Mouse (Mus musculus) myocyte (in vitro differentiated cells): Measurements from ENCODE around the gene Stpg4. TPM values are rescaled to one million over a fixed set of nuclear protein-coding genes. Genes with fewer than 3 reads are reported as not detected.
A peak's percentile ranks its signal among the peaks of the same experiment; 100 is the strongest.

Experiments used
- H3K27me3 ChIP-seq: one replicate; pipeline ENCODE4 v1.6.1; 2011; ENCODE audit not compliant: control insufficient read depth, insufficient read depth, insufficient read length
- H3K36me3 ChIP-seq: one replicate; pipeline ENCODE4 v1.6.1; 2011; ENCODE audit not compliant: control insufficient read depth, insufficient read depth
- H3K4me2 ChIP-seq: one replicate; pipeline ENCODE4 v1.6.1; 2011; ENCODE audit warnings: low read depth, control low read depth
- H3K4me3 ChIP-seq: one replicate; pipeline ENCODE4 v1.5.1; 2011; ENCODE audit warnings: mild to moderate bottlenecking, control low read depth, moderate library complexity
- H3K79me2 ChIP-seq: one replicate; pipeline ENCODE4 v1.6.1; 2011; ENCODE audit not compliant: control insufficient read depth, insufficient read depth
- H3ac ChIP-seq: one replicate; pipeline ENCODE4 v1.6.1; 2011; ENCODE audit not compliant: control insufficient read depth, insufficient read length
- CEBPB ChIP-seq: IDR thresholded peaks from 2 replicates; pipeline ENCODE4 v1.6.1; 2011; ENCODE audit warnings: mild to moderate bottlenecking, moderate library complexity; ENCODE audit not compliant: poor library complexity, insufficient read depth, severe bottlenecking
- E2F4 ChIP-seq: IDR thresholded peaks from one replicate; pipeline ENCODE4 v1.6.1; 2011; ENCODE audit warnings: mild to moderate bottlenecking, control low read depth, moderate library complexity; ENCODE audit not compliant: insufficient read depth
- MAX ChIP-seq: IDR thresholded peaks from one replicate; pipeline ENCODE4 v1.6.1; 2011; ENCODE audit warnings: low read depth, mild to moderate bottlenecking, control low read depth
- MYOD1 ChIP-seq, 3 experiments: IDR thresholded peaks; one replicate each; pipeline ENCODE4 v1.6.1; 2011; ENCODE audit warnings: control low read depth in 2 of 3, low read depth in 2 of 3, mild to moderate bottlenecking in 2 of 3, moderate library complexity in 1 of 3; ENCODE audit not compliant: insufficient read length in 2 of 3, control insufficient read depth in 1 of 3
- MYOG ChIP-seq, 3 experiments: IDR thresholded peaks; one replicate each; pipeline ENCODE4 v1.6.1; 2011; ENCODE audit warnings: control low read depth in 2 of 3, low read depth in 2 of 3, mild to moderate bottlenecking in 2 of 3; ENCODE audit not compliant: insufficient read length in 2 of 3, control insufficient read depth in 1 of 3, insufficient read depth in 1 of 3
- POLR2A ChIP-seq: IDR thresholded peaks from one replicate; pipeline ENCODE4 v1.6.1; 2011; ENCODE audit warnings: low read depth, mild to moderate bottlenecking, control low read depth, moderate library complexity; ENCODE audit not compliant: insufficient read length
- POLR2AphosphoS2 ChIP-seq: IDR thresholded peaks from one replicate; pipeline ENCODE4 v1.6.1; 2011; ENCODE audit warnings: low read depth, control low read depth; ENCODE audit not compliant: insufficient read length
- REST ChIP-seq: IDR thresholded peaks from one replicate; pipeline ENCODE4 v1.6.1; 2011; ENCODE audit warnings: mild to moderate bottlenecking, control low read depth, moderate library complexity; ENCODE audit not compliant: insufficient read depth, insufficient read length
- SRF ChIP-seq: IDR thresholded peaks from one replicate; pipeline ENCODE4 v1.6.1; 2011; ENCODE audit warnings: low read depth; ENCODE audit not compliant: control insufficient read depth, insufficient read length
- TCF12 ChIP-seq: IDR thresholded peaks from one replicate; pipeline ENCODE4 v1.6.1; 2011; ENCODE audit warnings: mild to moderate bottlenecking, control low read depth; ENCODE audit not compliant: poor library complexity, insufficient read depth, severe bottlenecking
- TCF3 ChIP-seq: IDR thresholded peaks from one replicate; pipeline ENCODE4 v1.6.1; 2011; ENCODE audit warnings: low read depth, control low read depth; ENCODE audit not compliant: insufficient read length
- USF1 ChIP-seq: IDR thresholded peaks from one replicate; pipeline ENCODE4 v1.6.1; 2011; ENCODE audit warnings: low read depth, mild to moderate bottlenecking, control low read depth, moderate library complexity
- polyA plus RNA-seq: library from polyadenylated mRNA; unstranded; fragments of >200 nt; fragmentation: generic; extraction: Trizol; gene quantifications from one replicate; pipeline ENCODE4 v1.2.1, GENCODE M21; 2012; ENCODE audit warnings: missing spikeins

Gene Stpg4
- polyA plus RNA-seq, 1 experiment = not detected

DNA sequence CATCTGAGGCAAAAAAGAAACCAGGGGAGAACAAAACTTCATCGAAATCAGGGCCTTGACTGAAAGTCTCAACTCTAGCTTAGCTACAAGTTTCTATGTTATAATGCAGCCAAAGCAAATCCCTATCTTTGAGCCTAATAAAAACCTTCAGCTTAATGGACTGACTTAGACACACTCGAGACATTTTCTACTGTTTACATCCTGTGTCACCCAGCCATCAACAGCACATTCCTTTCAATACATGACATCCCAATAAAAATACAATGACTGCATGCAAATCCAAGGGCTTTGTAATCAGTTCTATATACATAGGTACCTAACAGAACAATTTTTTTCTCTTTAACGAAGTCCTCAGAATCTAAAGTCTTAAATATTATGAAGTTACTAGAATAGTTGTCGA lies 17.2 kb upstream of the Stpg4 start:
- Histone ChIP-seq H3K27me3 (no peaks in the 10 kb centered on the region), H3K4me2 (peak overlapping the region; percentile 80), H3K36me3 (peaks cover 25% of the 10 kb centered on the region), H3K4me3 (peak overlapping the region; percentile 72), H3K79me2 (peaks cover 63% of the 10 kb centered on the region), H3ac (no peak overlapping the region)
- TF ChIP-seq REST (no peak), TCF12 (no peak), SRF (no peak), USF1 (no peak), MYOG (IDR thresholded peaks at IDR 0.05; ENCODE audit: control insufficient read depth in 1 of 3, insufficient read depth in 1 of 3, insufficient read length in 2 of 3, low read depth in 2 of 3) (no peak), MAX (no peak), MYOD1 (IDR thresholded peaks at IDR 0.05; ENCODE audit: control insufficient read depth in 1 of 3, insufficient read length in 2 of 3, low read depth in 2 of 3) (no peak), CEBPB (no peak), POLR2AphosphoS2 (no peak), POLR2A (no peak), E2F4 (no peak), TCF3 (no peak)

DNA sequence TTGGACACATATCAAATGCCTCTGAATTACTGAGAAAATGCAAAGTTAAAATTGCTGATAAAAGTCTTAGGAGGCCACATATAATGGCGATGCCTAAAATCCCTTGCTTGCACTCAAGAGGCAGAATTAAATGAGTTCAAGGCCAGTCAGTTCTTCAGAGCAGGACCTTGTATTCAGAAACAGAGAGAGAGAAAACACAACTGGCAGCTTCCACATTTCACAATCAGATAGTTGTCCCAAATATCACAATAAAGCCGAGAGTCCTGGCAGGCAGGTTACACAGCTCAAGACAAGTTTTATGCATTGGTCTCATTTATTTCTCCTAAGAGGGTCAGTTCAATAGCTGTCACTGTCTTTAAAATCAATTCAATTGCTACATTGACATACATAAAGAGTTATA lies 14.0 kb upstream of the Stpg4 start:
- no peak for TF ChIP-seq REST
- Histone ChIP-seq H3K79me2 (peaks cover 95% of the 10 kb centered on the region), H3K4me3 (no peak overlapping the region), H3K4me2 (peak overlapping the region; percentile 80), H3K27me3 (no peaks in the 10 kb centered on the region), H3ac (no peak overlapping the region), H3K36me3 (peaks cover 27% of the 10 kb centered on the region)

DNA sequence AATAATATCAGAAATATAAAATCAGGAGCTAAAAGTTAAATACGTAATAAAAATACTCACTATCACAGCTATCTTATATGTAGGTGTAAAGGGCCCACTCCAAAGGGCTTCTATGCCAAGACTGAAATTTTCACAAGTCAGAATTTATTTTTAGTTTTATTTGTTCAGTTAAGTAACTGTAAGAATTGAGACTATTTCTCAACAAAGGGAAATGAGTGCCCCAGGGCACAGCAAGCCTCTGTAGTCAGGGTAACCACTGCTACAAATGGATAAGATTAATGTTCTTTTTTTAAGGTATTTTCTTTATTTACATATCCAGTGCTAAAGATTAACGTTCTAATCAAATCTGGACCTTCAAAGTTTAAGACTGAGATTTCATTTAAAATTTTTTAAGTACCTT lies 11.9 kb upstream of the Stpg4 start:
- H3K79me2 ChIP-seq = peaks cover 88% of the 10 kb centered on the region
- H3K27me3 ChIP-seq = no peaks in the 10 kb centered on the region
- no peak overlapping the region for H3K4me2 ChIP-seq
- peaks cover 47% of the 10 kb centered on the region for H3K36me3 ChIP-seq
- no peak overlapping the region for H3K4me3 ChIP-seq
- no peak overlapping the region for H3ac ChIP-seq
- TF ChIP-seq CEBPB = no peak
- TF ChIP-seq MYOD1 (IDR thresholded peaks at IDR 0.05; ENCODE audit: control insufficient read depth in 1 of 3, insufficient read length in 2 of 3, low read depth in 2 of 3) = no peak

DNA sequence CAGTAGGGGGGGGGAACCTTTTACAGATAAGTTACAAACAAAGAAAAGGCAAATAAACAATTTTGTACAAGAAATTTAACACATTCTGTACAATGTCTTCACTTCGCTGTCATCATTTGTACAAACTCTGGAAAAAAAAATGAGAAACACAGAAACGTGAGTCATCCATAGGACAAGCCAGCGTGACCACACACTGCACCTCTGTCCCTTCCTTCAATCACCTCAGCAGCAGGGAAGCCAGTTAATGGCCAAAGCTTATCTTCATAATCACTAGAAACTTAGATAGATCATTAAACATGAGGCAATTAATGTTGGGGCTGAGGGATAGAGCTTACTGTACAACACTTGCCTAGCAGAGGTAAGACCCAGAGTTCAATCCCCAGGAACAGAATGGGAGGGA lies 6.4 kb upstream of the Stpg4 start:
- TF ChIP-seq CEBPB (no peak), TCF3 (no peak), TCF12 (no peak), USF1 (no peak), POLR2A (no peak), MAX (no peak), MYOD1 (IDR thresholded peaks at IDR 0.05; ENCODE audit: control insufficient read depth in 1 of 3, insufficient read length in 2 of 3, low read depth in 2 of 3) (no peak), REST (no peak), POLR2AphosphoS2 (no peak), MYOG (IDR thresholded peaks at IDR 0.05; ENCODE audit: control insufficient read depth in 1 of 3, insufficient read depth in 1 of 3, insufficient read length in 2 of 3, low read depth in 2 of 3) (no peak), E2F4 (no peak), SRF (no peak)
- H3K36me3 ChIP-seq = peaks cover 61% of the 10 kb centered on the region
- no peaks in the 10 kb centered on the region for H3K27me3 ChIP-seq
- no peak overlapping the region for H3ac ChIP-seq
- H3K79me2 ChIP-seq = peaks cover 33% of the 10 kb centered on the region
- H3K4me2 ChIP-seq = no peak overlapping the region
- H3K4me3 ChIP-seq = no peak overlapping the region

DNA sequence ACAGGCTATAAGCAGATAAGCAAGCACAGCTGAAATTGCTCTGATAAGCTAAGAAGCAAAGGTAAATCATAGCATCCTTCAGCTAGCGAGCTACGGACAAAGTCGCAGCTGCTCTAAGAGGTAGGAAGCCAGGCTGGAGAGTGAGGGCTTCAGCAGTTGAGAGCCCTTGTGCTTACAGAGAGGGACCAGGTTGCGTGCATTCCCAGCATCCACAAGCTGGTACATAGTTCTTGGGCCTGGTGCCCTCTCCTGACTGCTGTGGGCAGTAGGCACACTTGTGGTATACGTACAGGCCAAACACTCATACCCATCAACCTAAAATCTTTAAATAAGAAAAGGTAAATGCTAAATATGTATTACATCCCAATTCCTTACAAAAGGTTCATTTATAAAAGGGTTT lies 5.2 kb upstream of the Stpg4 start:
- Histone ChIP-seq H3K27me3 (no peaks in the 10 kb centered on the region), H3K79me2 (peaks cover 21% of the 10 kb centered on the region), H3K36me3 (peaks cover 61% of the 10 kb centered on the region), H3K4me3 (no peak overlapping the region), H3ac (no peak overlapping the region), H3K4me2 (no peak overlapping the region)
- no peak for TF ChIP-seq E2F4
- TF ChIP-seq POLR2AphosphoS2 = peak; percentile 57
- peak; percentile 36 for TF ChIP-seq POLR2A

DNA sequence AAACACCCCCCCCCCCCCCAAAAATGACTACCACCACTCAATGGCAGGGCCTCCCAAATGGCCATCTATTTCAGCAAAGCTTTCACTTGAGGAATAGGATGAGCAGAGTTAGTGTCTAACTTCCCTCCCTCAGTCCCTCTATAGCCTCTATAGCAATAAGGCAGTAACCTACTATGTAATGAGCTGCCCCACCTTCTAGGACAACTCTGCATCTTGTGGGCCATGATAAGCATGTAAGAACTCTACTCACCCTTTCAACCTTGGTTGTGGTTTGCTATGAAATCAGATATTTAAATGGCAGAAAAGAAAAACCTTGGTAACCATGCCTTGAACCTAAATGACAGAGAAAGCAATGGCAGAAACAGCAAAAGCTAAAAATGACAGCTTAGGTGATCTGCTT lies 4.8 kb upstream of the Stpg4 start:
- Histone ChIP-seq H3K4me3 (no peak overlapping the region), H3K4me2 (no peak overlapping the region), H3K36me3 (peaks cover 61% of the 10 kb centered on the region), H3ac (no peak overlapping the region), H3K27me3 (no peaks in the 10 kb centered on the region), H3K79me2 (peaks cover 17% of the 10 kb centered on the region)
- TF ChIP-seq MYOG (IDR thresholded peaks at IDR 0.05; ENCODE audit: control insufficient read depth in 1 of 3, insufficient read depth in 1 of 3, insufficient read length in 2 of 3, low read depth in 2 of 3) = no peak
